Mouse (Mus musculus) kidney, adult 2 months (tissue): ENCODE data around the gene BC048403.

ENCODE experiments used
- CTCF ChIP-seq: fragments of 200-500 bp; conservative IDR thresholded peaks from 2 replicates; pipeline ENCODE4 v1.5.1; 2011; ENCODE audit warnings: low read depth, mild to moderate bottlenecking, control low read depth, low read length, moderate library complexity, mixed read lengths; ENCODE audit not compliant: insufficient read depth, insufficient read length
- POLR2A ChIP-seq: fragments of 200-500 bp; IDR thresholded peaks from one replicate; pipeline ENCODE4 v1.6.1; 2011; ENCODE audit warnings: low read depth, low read length, control low read depth

DNA sequence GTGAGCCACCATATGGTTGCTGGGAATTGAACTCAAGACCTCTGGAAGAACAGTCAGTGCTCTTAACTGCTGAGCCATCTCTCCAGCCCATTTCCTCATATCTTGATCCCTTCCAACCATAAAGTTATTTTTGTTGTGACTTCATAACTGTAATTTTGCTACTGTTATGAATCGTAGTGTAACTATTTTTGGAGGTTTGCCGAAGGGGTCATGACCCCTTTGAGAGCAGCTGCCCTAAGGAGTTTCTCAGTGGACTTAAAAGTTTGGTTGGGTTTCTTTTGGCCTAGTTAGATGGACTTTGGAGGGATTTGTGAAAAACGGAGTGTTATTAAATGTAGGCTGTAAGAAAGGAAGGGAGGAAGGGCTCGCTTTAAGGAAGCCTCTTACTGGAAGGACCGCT lies 30.0 kb downstream of the BC048403 start:
- TF ChIP-seq POLR2A (no peak), CTCF (no peak)
